Mouse (Mus musculus) heart, postnatal 0 days (tissue): Measurements from ENCODE around the gene Dapk2.

ENCODE experiments used
- CTCF ChIP-seq: IDR thresholded peaks from 2 replicates; pipeline ENCODE4 v1.5.1; 2016; ENCODE audit warnings: antibody characterized with exemption, control low read depth, low read depth
- EP300 ChIP-seq: IDR thresholded peaks from 2 replicates; pipeline ENCODE4 v1.6.1; 2016; ENCODE audit warnings: antibody characterized with exemption, low read depth

DNA sequence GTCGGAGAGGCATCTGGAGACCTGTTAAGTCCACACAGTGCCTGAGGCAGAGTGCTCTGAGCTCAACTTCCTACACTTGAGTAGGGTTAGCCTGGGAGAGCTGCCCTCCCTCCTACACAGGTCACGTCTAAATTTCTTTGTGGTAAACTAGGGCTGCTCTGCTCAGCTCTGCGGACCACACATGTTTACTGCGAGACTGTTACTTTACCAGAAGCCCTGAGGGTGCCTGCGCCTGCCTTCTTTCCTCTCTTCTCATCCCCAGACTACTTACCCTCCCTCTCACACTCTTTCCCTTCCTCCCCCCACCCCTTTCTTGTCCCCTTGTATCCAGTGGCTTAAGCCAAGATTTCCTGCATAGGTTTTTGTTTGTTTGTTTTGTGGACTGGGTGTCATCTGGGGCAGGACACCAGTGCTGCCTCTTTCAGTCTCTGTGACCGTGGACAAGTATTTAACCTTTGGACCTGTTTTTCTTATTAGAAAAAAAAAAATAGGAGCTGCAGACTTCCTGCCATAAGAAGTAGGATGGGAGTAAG lies 93.2 kb downstream of the Dapk2 start:
- no peak for TF ChIP-seq CTCF
- no peak for TF ChIP-seq EP300
